Mouse (Mus musculus) liver, postnatal 0 days (tissue): ENCODE data around the gene Acbd5.

ENCODE experiments used
- CTCF ChIP-seq: sonication (generic); IDR thresholded peaks from 2 replicates; pipeline ENCODE4 v1.5.1; 2016; ENCODE audit warnings: antibody characterized with exemption, low read depth
- EP300 ChIP-seq: IDR thresholded peaks from 2 replicates; pipeline ENCODE4 v1.6.1; 2016; ENCODE audit warnings: antibody characterized with exemption, low read depth, mild to moderate bottlenecking

DNA sequence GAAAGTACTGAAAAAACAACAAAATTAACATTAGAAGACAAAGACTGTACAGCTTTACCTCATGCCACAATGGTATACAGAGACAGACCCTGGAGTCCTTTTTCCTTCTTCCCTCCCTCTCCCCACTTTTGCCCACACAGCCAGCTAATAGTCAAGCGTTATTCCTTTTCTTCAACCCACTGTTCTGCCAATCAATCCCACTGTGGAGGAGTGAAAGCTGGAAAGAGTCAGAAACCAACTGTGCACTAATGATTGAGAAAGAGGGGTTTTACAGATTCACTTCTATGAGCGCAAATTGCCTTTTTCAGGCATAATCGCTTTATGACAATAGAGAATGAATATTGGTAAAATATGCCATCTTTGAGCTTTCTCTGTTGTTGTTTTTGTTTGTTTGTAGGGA, 44.9 kb upstream of the Acbd5 start:
- TF ChIP-seq CTCF: no peak
- TF ChIP-seq EP300: no peak
